Mouse (Mus musculus) spleen, adult 2 months (tissue): ENCODE results near the gene Kiss1.

Source experiments
- CTCF ChIP-seq: fragments of 200-500 bp; IDR thresholded peaks from 2 replicates; pipeline ENCODE4 v1.5.1; 2011; ENCODE audit warnings: mild to moderate bottlenecking, inconsistent platforms; ENCODE audit not compliant: insufficient read depth, insufficient read length, insufficient replicate concordance; ENCODE audit errors: extremely low read depth
- POLR2A ChIP-seq: fragments of 200-500 bp; IDR thresholded peaks from 2 replicates; pipeline ENCODE4 v1.6.1; 2011; ENCODE audit warnings: low read depth, low read length, inconsistent platforms

- no peak for TF ChIP-seq POLR2A
- TF ChIP-seq CTCF: peak; percentile 67; the same call in 1 of the 2 replicates
Measured at GRCm38 (mm10) chr1:133306842-133307241, 14.8 kb upstream of the Kiss1 start.
